9 mouse cellular contexts compared by ENCODE assay signal in the genomic region with DNA sequence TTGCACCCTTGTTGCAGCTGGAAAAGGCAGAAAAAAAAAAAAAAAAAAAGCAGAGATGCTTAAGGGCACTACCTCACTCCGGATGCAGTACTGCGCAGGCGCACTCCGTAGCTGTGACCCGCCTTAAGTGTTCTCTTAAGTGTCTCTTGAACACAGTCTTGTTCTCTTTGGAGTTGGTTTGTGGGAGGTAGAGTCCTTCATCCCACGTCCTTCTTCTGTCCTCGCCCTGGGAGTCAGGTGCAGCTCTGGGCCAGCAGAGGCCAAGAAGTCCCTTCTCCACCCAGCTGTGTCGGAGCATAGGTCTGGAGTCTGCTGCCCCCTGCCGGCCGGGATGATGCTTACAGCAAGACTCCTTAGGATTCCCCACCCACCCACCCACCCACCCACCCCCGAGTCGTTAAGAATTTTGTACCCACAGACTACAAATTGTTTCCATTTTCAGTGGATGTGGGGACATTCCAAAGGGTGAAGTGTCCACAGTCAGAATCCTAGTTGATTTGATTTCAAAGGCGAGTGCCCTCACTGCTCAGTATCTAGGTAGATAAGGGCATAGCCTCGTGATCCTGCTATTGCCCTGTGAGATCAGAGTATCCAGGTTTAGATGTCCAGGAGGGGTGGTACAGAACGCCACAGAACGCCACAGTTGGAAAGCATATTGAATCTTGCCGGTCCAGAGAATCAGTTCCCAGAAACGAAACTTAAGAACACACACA. TPM values are rescaled to one million over a fixed set of nuclear protein-coding genes. Genes with fewer than 3 reads are reported as not detected.
A peak's percentile ranks its signal among the peaks of the same experiment; 100 is the strongest.
DNase-seq lines count a peak whose midpoint lies in the region; ATAC-seq and TF ChIP-seq lines count a peak whose summit lies in the region.
"Had no signal": no experiment of that assay in that cellular context is flagged by ENCODE, and none has a peak within 500 bp of the region (broad histone marks: within the 10 kb centered on the region; RNA-seq: fewer than 3 reads in every experiment).

No protein-coding gene starts in this region.

- WGBS in forebrain, embryonic 11.5 days = 22% methylated on average over 18 of the region's 18 CpGs
- WGBS in heart, postnatal 0 days = 16% methylated on average over 18 of the region's 18 CpGs
- 26% methylated on average over 18 of the region's 18 CpGs for WGBS in liver, embryonic 14.5 days (ENCODE audit: insufficient replicate concordance)
- 22% methylated on average over 18 of the region's 18 CpGs for WGBS in stomach, embryonic 15.5 days

- DNase-seq in CD8-positive naive resting alpha-beta T cell, adult 2 months (ENCODE audit: low read depth in 2 of 2, low spot score in 2 of 2) = peak; percentile 56 to 70
- peak; percentile 86 for DNase-seq in forebrain, embryonic 11.5 days (ENCODE audit: low spot score)
- peak; percentile 55 for DNase-seq in heart, postnatal 0 days (ENCODE audit: low spot score)
- peak; percentile 85 to 88 for DNase-seq in kidney, postnatal 25 days
- peak; percentile 7 to 28 (median 22) for DNase-seq in liver, embryonic 14.5 days (ENCODE audit: low read depth in 3 of 3, low spot score in 3 of 3)
- DNase-seq in neural tube, embryonic 10.5 days (ENCODE audit: extremely low spot score, low spot score) = peak; percentile 85

- H3K27me3 ChIP-seq in forebrain, embryonic 11.5 days (ENCODE audit: control insufficient read depth, insufficient read depth, low read length) = no peaks in the 10 kb centered on the region
- no peaks in the 10 kb centered on the region for H3K27me3 ChIP-seq in heart, postnatal 0 days (ENCODE audit: control insufficient read depth, insufficient read depth, low read length)
- H3K27me3 ChIP-seq in liver, embryonic 14.5 days (ENCODE audit: control insufficient read depth, insufficient read depth, low read length) = no peaks in the 10 kb centered on the region
- H3K27me3 ChIP-seq in stomach, embryonic 15.5 days (replicated peaks) = no peaks in the 10 kb centered on the region

- H3K9me3 ChIP-seq in forebrain, embryonic 11.5 days (ENCODE audit: control insufficient read depth, low read length) = no peaks in the 10 kb centered on the region
- H3K9me3 ChIP-seq in heart, postnatal 0 days (replicated peaks; ENCODE audit: control insufficient read depth, low read length) = no peaks in the 10 kb centered on the region
- no peaks in the 10 kb centered on the region for H3K9me3 ChIP-seq in liver, embryonic 14.5 days (ENCODE audit: control insufficient read depth, low read length)
- no peaks in the 10 kb centered on the region for H3K9me3 ChIP-seq in stomach, embryonic 15.5 days

- peak overlapping the region; percentile 38 for H3K4me3 ChIP-seq in brown adipose tissue, adult 24 weeks (ENCODE audit: insufficient read depth, low read depth, low read length)
- H3K4me3 ChIP-seq in forebrain, embryonic 11.5 days (ENCODE audit: low read depth, low read length) = peak overlapping the region; percentile 9; the same call in 1 of the 2 replicates
- H3K4me3 ChIP-seq in heart, postnatal 0 days (ENCODE audit: low read depth, low read length) = peak overlapping the region; percentile 39
- H3K4me3 ChIP-seq in liver, embryonic 14.5 days (ENCODE audit: insufficient read depth in 1 of 2, low read depth in 2 of 2, low read length in 2 of 2) = peak overlapping the region in 1 of 2 experiments; percentile 32; a peak in 1 of 4 replicates
- peak overlapping the region; percentile 33 for H3K4me3 ChIP-seq in stomach, embryonic 15.5 days (replicated peaks)
- H3K4me3 ChIP-seq: erythroblast, embryonic 14.5 days had no signal

- no peak overlapping the region for H3K9ac ChIP-seq in forebrain, embryonic 11.5 days (ENCODE audit: low read length)
- H3K9ac ChIP-seq in heart, postnatal 0 days (replicated peaks; ENCODE audit: low read depth, low read length) = 0 out of 2 replicates have a peak overlapping the region, but pooled peaks have one; percentile 17
- H3K9ac ChIP-seq in liver, embryonic 14.5 days (replicated peaks) = no peak overlapping the region
- no peak overlapping the region; the same call in 1 of the 2 replicates for H3K9ac ChIP-seq in stomach, embryonic 15.5 days

- H3K27ac ChIP-seq in brown adipose tissue, adult 24 weeks (replicated peaks; ENCODE audit: low read depth, low read length) = 0 out of 2 replicates have a peak overlapping the region, but pooled peaks have one; percentile 35
- no peak overlapping the region for H3K27ac ChIP-seq in forebrain, embryonic 11.5 days (ENCODE audit: low read depth, low read length)
- no peak overlapping the region for H3K27ac ChIP-seq in heart, postnatal 0 days (ENCODE audit: low read depth)
- no peak overlapping the region for H3K27ac ChIP-seq in liver, embryonic 14.5 days
- no peak overlapping the region for H3K27ac ChIP-seq in stomach, embryonic 15.5 days

- H3K4me1 ChIP-seq in brown adipose tissue, adult 24 weeks (ENCODE audit: control insufficient read depth, insufficient read depth, insufficient read length, low read length) = no peaks in the 10 kb centered on the region
- H3K4me1 ChIP-seq in forebrain, embryonic 11.5 days (replicated peaks; ENCODE audit: control insufficient read depth, insufficient read depth, low read length) = no peaks in the 10 kb centered on the region
- H3K4me1 ChIP-seq in heart, postnatal 0 days (ENCODE audit: control insufficient read depth, insufficient read depth) = no peaks in the 10 kb centered on the region
- H3K4me1 ChIP-seq in liver, embryonic 14.5 days (replicated peaks; ENCODE audit: control insufficient read depth in 2 of 2, insufficient read depth in 2 of 2, low read length in 1 of 2) = no peaks in the 10 kb centered on the region
- no peaks in the 10 kb centered on the region for H3K4me1 ChIP-seq in stomach, embryonic 15.5 days

- TF ChIP-seq CTCF in heart, postnatal 0 days (IDR thresholded peaks at IDR 0.05; ENCODE audit: low read depth) = peak; percentile 69
- TF ChIP-seq CTCF in liver, embryonic 14.5 days (IDR thresholded peaks at IDR 0.05; ENCODE audit: low read depth) = peak; percentile 75

- peak; percentile 87 for ATAC-seq in forebrain, embryonic 11.5 days (replicated peaks; ENCODE audit: low FRiP score)
- ATAC-seq in heart, postnatal 0 days (ENCODE audit: insufficient read depth, low read depth) = peak; percentile 64; the same call in 1 of the 2 replicates
- no peak for ATAC-seq in liver, embryonic 14.5 days (ENCODE audit: insufficient read depth)
- ATAC-seq in stomach, embryonic 15.5 days (ENCODE audit: insufficient read depth, low FRiP score, low read depth) = peak; percentile 68

- TF ChIP-seq EP300 in heart, postnatal 0 days (IDR thresholded peaks at IDR 0.05; ENCODE audit: low read depth) = no peak
- TF ChIP-seq EP300 in liver, embryonic 14.5 days (IDR thresholded peaks at IDR 0.05; ENCODE audit: low read depth) = no peak

- peak overlapping the region; percentile 33; the same call in 1 of the 2 replicates for H3K4me2 ChIP-seq in forebrain, embryonic 11.5 days (ENCODE audit: low read depth, low read length, severe bottlenecking)
- H3K4me2 ChIP-seq in heart, postnatal 0 days (ENCODE audit: low read depth, low read length) = peak overlapping the region; percentile 69
- H3K4me2 ChIP-seq in liver, embryonic 14.5 days (ENCODE audit: low read depth) = peak overlapping the region; percentile 47
- peak overlapping the region; percentile 59 for H3K4me2 ChIP-seq in stomach, embryonic 15.5 days

- H3K36me3 ChIP-seq in forebrain, embryonic 11.5 days (ENCODE audit: control insufficient read depth, insufficient read depth, low read length) = no peaks in the 10 kb centered on the region
- no peaks in the 10 kb centered on the region for H3K36me3 ChIP-seq in heart, postnatal 0 days (replicated peaks; ENCODE audit: control insufficient read depth, insufficient read depth, low read length)
- H3K36me3 ChIP-seq in liver, embryonic 14.5 days (replicated peaks; ENCODE audit: control insufficient read depth, insufficient read depth, low read depth) = no peaks in the 10 kb centered on the region
- no peaks in the 10 kb centered on the region for H3K36me3 ChIP-seq in stomach, embryonic 15.5 days

RNA-seq across cellular contexts. Expression of a gene that starts 31.1 kb away (rescaled TPM):
- polyA plus RNA-seq in brown adipose tissue, adult 24 weeks (2012; ENCODE audit: insufficient read depth, insufficient read length, missing spikeins) = 17.6 and 21.6 TPM in 2 replicates
- 0.25 TPM in 1 of 2 replicates, not detected in the other for polyA plus RNA-seq in forebrain, embryonic 11.5 days (2014; fragmentation: Nextera tagmentation; extraction: Ambion mirVana)
- 0.34 and 1.3 TPM in 2 replicates for total RNA-seq in heart, postnatal 0 days (2014; rRNA removed; ENCODE audit: low replicate concordance)
- polyA plus RNA-seq in heart, postnatal 0 days (2015; fragmentation: Nextera tagmentation; extraction: Ambion mirVana) = 0.67 and 1.0 TPM in 2 replicates
- polyA plus RNA-seq in liver, embryonic 14.5 days (2012; rRNA removed) = 25.8 and 45.0 TPM in 2 replicates
- polyA plus RNA-seq in liver, embryonic 14.5 days (2014; fragmentation: Nextera tagmentation; extraction: Ambion mirVana) = 49.6 and 52.1 TPM in 2 replicates
- polyA plus RNA-seq in stomach, embryonic 15.5 days (2015; fragmentation: Nextera tagmentation; extraction: Ambion mirVana) = 18.5 and 21.5 TPM in 2 replicates

RNA-seq across cellular contexts. Expression of a gene that starts 53.1 kb away (rescaled TPM):
- polyA plus RNA-seq in brown adipose tissue, adult 24 weeks (2012; ENCODE audit: insufficient read depth, insufficient read length, missing spikeins) = 4.6 and 6.3 TPM in 2 replicates
- 10.9 and 12.1 TPM in 2 replicates for polyA plus RNA-seq in forebrain, embryonic 11.5 days (2014; fragmentation: Nextera tagmentation; extraction: Ambion mirVana)
- total RNA-seq in heart, postnatal 0 days (2014; rRNA removed; ENCODE audit: low replicate concordance) = 1.5 and 10.4 TPM in 2 replicates
- 9.1 and 10.6 TPM in 2 replicates for polyA plus RNA-seq in heart, postnatal 0 days (2015; fragmentation: Nextera tagmentation; extraction: Ambion mirVana)
- 2.4 and 2.7 TPM in 2 replicates for polyA plus RNA-seq in liver, embryonic 14.5 days (2012; rRNA removed)
- 2.9 and 4.0 TPM in 2 replicates for polyA plus RNA-seq in liver, embryonic 14.5 days (2014; fragmentation: Nextera tagmentation; extraction: Ambion mirVana)
- 12.1 and 16.2 TPM in 2 replicates for polyA plus RNA-seq in stomach, embryonic 15.5 days (2015; fragmentation: Nextera tagmentation; extraction: Ambion mirVana)
- polyA plus RNA-seq: erythroblast, embryonic 14.5 days had no signal

Comparison
In these comparisons a context has a peak if more than half of its experiments do, and no peak if none do; other contexts are left out.
1. DNase-seq: peak in every context shown above with its lines; median percentile 86 in kidney, postnatal 25 days; 86 in forebrain, embryonic 11.5 days; 85 in neural tube, embryonic 10.5 days; 63 in CD8-positive naive resting alpha-beta T cell, adult 2 months; 55 in heart, postnatal 0 days; 22 in liver, embryonic 14.5 days.